Mouse (Mus musculus): ENCODE measurements around the gene Suclg2.

Gene Suclg2

DNA sequence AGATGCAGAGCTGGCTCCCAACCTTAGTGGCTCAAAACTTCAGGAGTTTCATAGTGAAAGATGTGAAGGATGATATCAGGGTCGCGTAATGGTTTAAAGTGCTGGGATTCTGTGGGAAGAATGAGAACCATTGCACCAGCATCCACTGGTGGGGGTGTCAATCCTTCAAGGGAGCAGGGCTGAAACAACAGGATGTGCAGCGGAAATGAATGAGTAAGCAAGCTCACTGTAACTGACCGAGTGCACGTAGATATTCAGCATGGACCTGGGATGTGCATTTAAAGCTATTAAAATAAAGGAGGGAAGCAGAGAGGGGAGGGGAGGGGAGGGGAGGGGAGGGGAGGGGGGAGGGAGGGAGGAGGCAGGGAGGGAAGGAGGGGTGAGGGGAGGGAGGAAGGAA is 18.4 kb downstream of the Suclg2 start:
- no peak for DNase-seq (ENCODE audit: low read depth in 2 of 2, low spot score in 2 of 2)

- DNase-seq (ENCODE audit: low read depth in 2 of 2, low spot score in 2 of 2) = no peak
Measured at GRCm38 (mm10) chr6:95699326-95699725, 19.3 kb downstream of the Suclg2 start.

- no peak for DNase-seq (ENCODE audit: low read depth in 2 of 2, low spot score in 2 of 2)
Measured at GRCm38 (mm10) chr6:95698536-95699162, 20.0 kb downstream of the Suclg2 start.

GRCm38 (mm10) chr6:95694910-95695309 is 23.7 kb downstream of the Suclg2 start:
- DNase-seq (ENCODE audit: low read depth in 2 of 2, low spot score in 2 of 2) = no peak

DNA sequence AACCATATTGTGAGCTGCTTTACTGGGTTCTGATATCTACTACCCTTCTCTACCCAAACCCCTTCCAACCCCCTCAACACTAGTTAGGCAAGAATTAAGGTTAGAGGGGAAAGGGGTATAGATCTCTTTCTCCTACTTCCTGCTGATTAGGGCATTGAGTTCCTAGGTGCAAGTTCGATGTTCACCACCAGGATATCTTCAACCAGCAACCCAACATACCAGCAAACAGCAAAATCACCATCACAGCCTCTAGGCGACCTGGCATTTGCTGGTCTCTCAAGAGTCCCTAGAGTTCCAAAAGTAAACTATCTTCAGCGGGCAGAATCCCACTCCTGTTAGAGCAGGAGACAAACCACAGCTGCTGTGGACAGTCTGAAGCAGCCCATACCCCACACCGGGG is 33.4 kb downstream of the Suclg2 start:
- DNase-seq (ENCODE audit: low read depth in 2 of 2, low spot score in 2 of 2) = no peak

DNA sequence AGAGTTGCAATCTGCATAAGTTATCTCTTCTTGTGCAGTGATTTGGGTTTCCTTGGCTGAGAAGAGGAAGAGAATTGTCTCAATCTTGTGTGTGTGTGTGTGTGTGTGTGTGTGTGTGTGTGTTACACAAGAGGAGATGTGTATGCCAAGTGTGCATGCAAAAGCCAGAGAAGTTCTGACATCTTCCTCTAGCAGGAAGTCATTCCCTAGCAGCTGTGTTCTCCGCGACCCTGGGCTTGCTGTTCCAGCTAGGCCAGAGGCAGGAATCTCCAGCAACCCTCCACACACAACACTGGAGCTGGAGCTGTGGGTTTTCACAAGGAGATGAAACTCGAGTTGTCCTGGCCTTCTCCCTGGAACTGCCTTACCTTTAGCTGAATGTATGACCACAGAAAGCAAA is 38.9 kb downstream of the Suclg2 start:
- DNase-seq (ENCODE audit: low read depth in 2 of 2, low spot score in 2 of 2) = no peak

DNA sequence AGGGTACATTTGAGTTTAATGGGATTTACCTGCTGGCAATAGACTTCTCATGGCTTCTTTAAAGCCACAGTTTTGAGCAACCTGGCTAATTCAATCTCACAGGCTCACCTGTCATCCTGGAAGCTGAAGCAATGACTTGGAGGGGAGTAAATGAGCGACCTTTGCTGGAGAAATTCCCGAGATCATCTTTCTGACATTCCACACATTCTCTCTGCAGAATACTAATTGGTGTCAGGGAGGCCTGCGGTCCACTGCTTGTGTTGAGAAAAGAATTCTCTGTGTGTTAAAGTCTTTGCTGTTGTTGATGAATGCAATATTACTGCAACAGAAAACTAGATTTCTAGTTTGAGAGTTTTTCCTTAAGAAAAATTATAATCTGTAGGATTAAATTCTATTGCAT is 39.3 kb downstream of the Suclg2 start:
- DNase-seq (ENCODE audit: low read depth in 2 of 2, low spot score in 2 of 2) = no peak

DNA sequence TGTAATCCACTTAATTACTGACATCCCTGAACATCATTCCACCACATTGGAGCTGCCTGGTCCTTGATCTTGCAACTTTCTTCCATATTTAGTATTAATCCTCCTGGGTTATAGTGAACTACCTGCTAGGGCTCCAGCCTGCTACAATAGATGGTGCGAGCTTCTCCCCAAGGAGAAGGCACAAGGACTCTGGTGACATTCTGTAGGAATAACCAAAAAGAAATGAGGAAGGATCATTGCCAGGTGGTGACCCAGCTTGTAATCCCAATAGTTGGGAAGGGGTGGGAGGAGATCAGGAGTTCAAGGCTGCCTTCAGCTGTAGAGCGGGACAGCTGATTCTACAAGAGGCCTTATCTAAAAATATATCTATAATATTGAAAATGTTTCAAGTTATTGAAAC is 41.6 kb downstream of the Suclg2 start:
- no peak for DNase-seq (ENCODE audit: low read depth in 2 of 2, low spot score in 2 of 2)

DNA sequence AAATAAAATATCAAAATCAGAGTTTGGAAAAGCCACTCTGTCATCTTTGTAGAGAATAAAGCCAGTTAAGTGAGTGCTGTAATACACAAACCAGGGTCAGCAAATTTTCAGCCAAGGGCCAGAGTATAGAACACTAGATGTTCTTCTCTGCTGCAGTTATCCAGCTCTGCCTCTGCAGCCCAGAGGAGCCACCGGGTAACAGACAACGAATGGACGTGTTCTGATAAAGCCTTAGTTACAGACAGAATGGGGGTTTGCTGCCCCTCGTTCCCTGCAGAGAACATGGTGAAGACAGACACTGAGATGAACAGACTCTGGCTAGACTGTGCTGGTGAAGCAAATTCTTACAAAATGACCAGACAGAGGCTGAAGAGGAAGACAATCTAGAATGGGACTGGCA is 42.2 kb downstream of the Suclg2 start:
- DNase-seq (ENCODE audit: low read depth in 2 of 2, low spot score in 2 of 2) = no peak

DNA sequence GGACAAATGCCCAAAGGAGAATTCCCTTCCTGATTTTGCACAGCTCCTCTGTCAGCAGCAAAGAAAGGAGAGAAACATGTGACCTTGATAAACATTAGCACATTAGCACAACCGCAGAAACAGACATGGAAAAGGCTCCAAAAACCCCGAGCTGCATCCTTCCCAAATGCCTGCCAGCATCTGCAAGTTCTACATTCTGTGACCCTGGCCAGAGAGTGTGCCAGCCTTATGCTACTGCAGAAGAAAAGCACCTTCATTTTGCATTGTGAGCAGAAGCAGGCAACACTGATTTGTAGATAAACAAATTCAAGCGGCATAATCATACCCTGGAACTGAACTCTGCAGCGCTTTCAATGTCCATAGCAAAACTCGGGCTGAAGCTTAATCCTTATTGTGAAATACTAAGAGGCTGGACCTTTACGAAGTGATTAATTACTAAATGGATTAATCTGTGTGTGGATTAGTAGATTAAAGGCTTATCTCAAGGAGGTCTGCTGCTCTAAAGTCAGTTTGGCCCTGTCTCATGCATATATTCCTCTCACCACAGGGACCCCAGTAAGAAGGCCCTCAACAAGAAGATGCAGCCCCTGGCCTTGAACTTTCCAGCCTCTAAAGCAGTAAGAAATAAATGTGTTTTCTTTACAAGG is 43.4 kb downstream of the Suclg2 start:
- no peak for DNase-seq (ENCODE audit: low read depth in 2 of 2, low spot score in 2 of 2)

GRCm38 (mm10) chr6:95674651-95675050 is 43.9 kb downstream of the Suclg2 start:
- no peak for DNase-seq (ENCODE audit: low read depth in 2 of 2, low spot score in 2 of 2)

GRCm38 (mm10) chr6:95669335-95669729 is 49.3 kb downstream of the Suclg2 start:
- DNase-seq (ENCODE audit: low read depth in 2 of 2, low spot score in 2 of 2) = peak; percentile 30 to 37

- DNase-seq (ENCODE audit: low read depth in 2 of 2, low spot score in 2 of 2) = no peak
Measured at GRCm38 (mm10) chr6:95668629-95669334, 49.8 kb downstream of the Suclg2 start.

DNA sequence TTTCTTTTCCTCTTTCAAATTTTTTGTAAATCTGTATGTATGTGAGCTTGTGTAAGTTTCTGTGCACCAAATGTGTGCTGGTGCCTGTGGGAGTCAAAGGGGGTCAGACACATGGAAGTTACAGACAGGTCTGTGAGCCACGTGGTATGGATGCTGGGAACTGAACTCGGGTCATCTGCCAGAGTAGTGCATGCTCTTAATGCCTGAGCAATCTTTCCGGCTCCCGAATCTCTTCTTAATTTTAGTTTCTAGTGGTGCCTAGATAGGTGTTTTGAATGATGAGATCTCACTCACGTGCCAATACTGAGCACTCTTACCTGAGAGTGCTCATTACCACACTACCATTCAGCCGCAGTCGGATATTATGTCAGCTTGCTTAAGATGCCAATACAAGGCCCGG is 60.9 kb downstream of the Suclg2 start:
- DNase-seq (ENCODE audit: low read depth in 2 of 2, low spot score in 2 of 2) = no peak

- no peak for DNase-seq (ENCODE audit: low read depth in 2 of 2, low spot score in 2 of 2)
Measured at GRCm38 (mm10) chr6:95653662-95654061, 64.9 kb downstream of the Suclg2 start.

DNA sequence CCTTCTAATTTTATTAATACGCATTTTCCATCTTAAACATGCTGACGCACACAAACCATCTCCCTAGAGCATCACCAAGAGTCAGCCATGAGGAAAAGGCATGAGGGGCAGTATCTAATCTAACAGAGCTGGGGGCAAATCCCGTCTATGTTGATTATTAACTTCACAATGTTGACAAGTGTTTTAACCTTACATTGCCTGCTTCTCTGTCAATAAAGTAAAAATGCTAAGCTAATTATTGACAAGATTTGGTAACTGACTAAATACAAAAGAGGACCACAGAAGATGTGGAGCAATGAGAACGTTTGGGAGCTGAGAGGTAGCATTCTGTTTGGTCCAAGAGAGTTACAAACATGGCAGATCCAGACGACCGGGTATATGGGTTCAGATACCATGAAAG is 65.8 kb downstream of the Suclg2 start:
- DNase-seq (ENCODE audit: low read depth in 2 of 2, low spot score in 2 of 2) = no peak

- no peak for DNase-seq (ENCODE audit: low read depth in 2 of 2, low spot score in 2 of 2)
Measured at GRCm38 (mm10) chr6:95651391-95651876, 67.2 kb downstream of the Suclg2 start.

DNA sequence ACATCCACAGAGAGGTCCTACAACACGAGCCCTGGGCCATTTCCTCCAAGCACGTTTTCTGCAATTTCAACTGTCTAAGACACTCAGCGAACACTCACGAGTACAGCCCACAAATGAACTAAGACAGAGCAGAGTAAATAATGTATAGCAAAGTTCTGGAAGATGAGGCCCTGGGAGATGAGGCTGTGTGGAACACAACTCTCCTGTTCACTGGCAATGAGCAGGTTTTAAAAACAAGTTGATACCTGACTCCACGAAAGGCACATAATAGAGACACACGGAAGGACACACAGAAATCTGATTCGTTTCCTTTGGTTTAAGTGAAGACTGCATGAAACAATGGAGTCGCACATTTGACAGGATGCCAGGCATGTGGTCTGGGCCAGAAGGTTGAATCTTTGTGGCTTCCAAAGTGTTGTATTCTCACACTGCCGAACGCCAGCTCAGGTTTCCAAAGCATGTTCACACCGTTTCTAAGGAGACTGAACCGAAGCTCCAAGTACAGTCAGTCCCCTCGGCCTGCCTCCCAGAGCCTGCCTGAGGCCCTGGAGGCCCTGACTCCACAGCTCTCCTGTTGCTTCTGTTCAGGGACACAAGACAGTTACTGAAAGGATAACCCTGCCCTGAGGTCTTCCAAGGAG is 68.4 kb downstream of the Suclg2 start:
- no peak for DNase-seq (ENCODE audit: low read depth in 2 of 2, low spot score in 2 of 2)

- DNase-seq (ENCODE audit: low read depth in 2 of 2, low spot score in 2 of 2) = no peak
Measured at GRCm38 (mm10) chr6:95649123-95649663, 69.4 kb downstream of the Suclg2 start.

DNA sequence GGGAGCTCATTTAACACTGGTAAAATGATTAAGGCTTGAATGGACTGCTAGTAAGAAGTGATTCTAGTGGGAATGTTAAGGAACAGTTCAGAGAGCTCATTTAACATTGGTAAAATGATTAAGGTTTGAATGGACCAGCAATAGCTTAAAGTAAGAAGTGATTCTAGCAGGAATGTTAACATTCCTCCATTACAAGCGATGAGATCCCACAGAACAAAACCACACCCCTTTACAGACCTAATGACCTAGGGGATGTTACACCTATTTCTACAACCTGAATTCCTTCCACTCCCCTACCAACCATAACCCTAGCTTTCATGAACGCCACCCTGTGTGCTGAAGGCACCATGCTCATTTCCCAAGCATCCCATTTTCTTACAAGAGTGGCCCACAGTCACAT is 81.2 kb downstream of the Suclg2 start:
- DNase-seq (ENCODE audit: low read depth in 2 of 2, low spot score in 2 of 2) = no peak

DNA sequence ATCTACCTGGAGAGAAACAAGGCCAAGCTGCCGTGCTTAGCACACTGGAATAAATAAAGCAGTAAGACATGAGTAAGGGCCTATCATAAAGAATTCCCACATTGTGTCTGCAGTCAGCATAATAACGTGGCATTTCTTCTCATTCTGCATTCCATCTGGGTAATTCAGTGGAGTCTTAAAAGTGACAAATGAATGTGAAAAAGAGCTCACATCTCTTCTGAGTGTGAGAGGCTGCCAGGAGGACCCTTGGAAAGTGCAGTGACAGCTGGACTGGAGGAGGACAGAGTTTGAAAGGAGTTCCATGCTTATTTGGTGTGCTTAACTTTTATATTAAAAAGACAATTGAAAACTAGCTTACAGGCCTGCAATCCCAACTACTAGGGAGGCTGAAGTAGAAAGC is 83.2 kb downstream of the Suclg2 start:
- DNase-seq (ENCODE audit: low read depth in 2 of 2, low spot score in 2 of 2) = no peak

DNA sequence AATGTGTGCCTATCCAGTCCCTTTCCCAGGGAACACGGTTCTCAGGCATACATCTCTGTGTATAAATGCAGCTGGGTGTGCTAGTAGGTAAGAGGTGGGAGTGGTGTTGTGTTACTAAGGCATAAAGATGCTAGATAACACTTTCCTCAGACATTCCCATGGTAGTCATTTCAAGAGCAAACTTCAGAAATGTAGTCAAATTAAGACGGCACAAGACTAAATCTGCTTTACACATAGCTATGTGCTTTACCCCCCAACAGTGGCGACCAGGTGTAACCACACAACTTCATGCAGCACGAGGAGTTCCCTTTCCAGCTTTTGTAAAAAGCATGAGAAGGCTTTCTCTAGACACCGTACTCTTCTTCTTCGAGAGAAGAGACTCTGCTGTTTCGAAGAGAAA is 89.5 kb downstream of the Suclg2 start:
- DNase-seq (ENCODE audit: low read depth in 2 of 2, low spot score in 2 of 2) = no peak

Measured in CD8-positive naive resting alpha-beta T cell, adult 2 months (primary cell).